Mouse (Mus musculus) cortical plate, adult 2 months (tissue): Measurements from ENCODE around the gene Rpl10.

ENCODE experiments used
- CTCF ChIP-seq: fragments of 200-500 bp; IDR thresholded peaks from 2 replicates; pipeline ENCODE4 v1.5.1; 2011; ENCODE audit warnings: mild to moderate bottlenecking, control low read depth, low read length; ENCODE audit not compliant: insufficient read depth; ENCODE audit errors: extremely low read depth
- POLR2A ChIP-seq: fragments of 200-500 bp; IDR thresholded peaks from 2 replicates; pipeline ENCODE4 v1.6.1; 2011; ENCODE audit warnings: mild to moderate bottlenecking, low read length, control low read depth; ENCODE audit not compliant: insufficient read depth; ENCODE audit errors: extremely low read depth

DNA sequence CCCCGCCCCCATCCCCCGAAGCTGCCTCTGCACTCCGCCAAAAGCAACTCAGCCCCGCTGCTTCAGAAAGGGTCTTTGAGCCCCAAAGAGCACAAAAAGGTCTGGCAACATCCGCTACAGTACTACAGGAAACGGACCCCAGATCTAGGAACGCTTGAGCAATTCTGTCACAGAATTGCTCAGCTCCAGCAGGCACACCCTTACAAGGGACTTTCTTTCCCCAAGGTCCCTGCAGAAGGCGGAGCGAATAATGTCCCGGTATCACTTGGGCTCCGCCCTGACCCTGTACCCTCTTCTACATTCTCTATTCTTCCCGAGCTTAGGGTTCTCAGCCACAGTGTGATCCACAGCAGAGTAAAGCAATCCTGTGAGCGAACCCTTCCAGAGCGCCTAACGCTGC is 23.9 kb upstream of the Rpl10 start:
- TF ChIP-seq POLR2A (no peak), CTCF (no peak)
